Mouse (Mus musculus): ENCODE data around the gene Cst6. TPM values are rescaled to one million over a fixed set of nuclear protein-coding genes. Genes with fewer than 3 reads are reported as not detected.
"Not testable (repeated sequence)": the region's sequence is repeated elsewhere in the genome, so short reads cannot be mapped to it uniquely, and the experiment has no call there.

The Cst6 gene
- polyA plus RNA-seq (2015; fragmentation: Nextera tagmentation; extraction: Ambion mirVana) = 67.9 and 76.8 TPM in 2 replicates

GRCm38 (mm10) chr19:5349502-5349873 lies at the start of gene Cst6:
TSS of gene Cst6 (minus strand) at chr19:5349574.
- H3K4me2 ChIP-seq (replicated peaks) = peak within 1 kb of the TSS; percentile 65
- not testable (repeated sequence) for H3K27me3 ChIP-seq; H3K27ac ChIP-seq (replicated peaks); H3K4me1 ChIP-seq; H3K9ac ChIP-seq; H3K9me3 ChIP-seq (replicated peaks); H3K36me3 ChIP-seq; ATAC-seq (ENCODE audit: insufficient number of reproducible peaks, low FRiP score, low TSS enrichment, low read depth)
- WGBS = 54% methylated on average over 6 of the region's 6 CpGs
- H3K4me3 ChIP-seq (replicated peaks) = peak within 1 kb of the TSS; percentile 37

- H3K4me1 ChIP-seq = peaks cover 13% of the 10 kb centered on the region
- no peak overlapping the region for H3K9ac ChIP-seq
- H3K4me3 ChIP-seq (replicated peaks) = no peak overlapping the region
- no peak overlapping the region for H3K4me2 ChIP-seq (replicated peaks)
- H3K27ac ChIP-seq (replicated peaks) = no peak overlapping the region
- 65% methylated on average over 4 of the region's 4 CpGs for WGBS
- ATAC-seq (ENCODE audit: insufficient number of reproducible peaks, low FRiP score, low TSS enrichment, low read depth) = no peak
- no peaks in the 10 kb centered on the region for H3K27me3 ChIP-seq
- no peaks in the 10 kb centered on the region for H3K36me3 ChIP-seq
- no peaks in the 10 kb centered on the region for H3K9me3 ChIP-seq (replicated peaks)
Observed at GRCm38 (mm10) chr19:5395371-5395770, 46.0 kb upstream of the Cst6 start.

- Histone ChIP-seq H3K27me3 (no peaks in the 10 kb centered on the region), H3K4me1 (peaks cover 25% of the 10 kb centered on the region), H3K27ac (replicated peaks) (no peak overlapping the region), H3K9ac (no peak overlapping the region), H3K9me3 (replicated peaks) (no peaks in the 10 kb centered on the region), H3K36me3 (no peaks in the 10 kb centered on the region), H3K4me3 (replicated peaks) (no peak overlapping the region), H3K4me2 (replicated peaks) (no peak overlapping the region)
- no peak for ATAC-seq (ENCODE audit: insufficient number of reproducible peaks, low FRiP score, low TSS enrichment, low read depth)
- WGBS = 43% methylated on average over 10 of the region's 10 CpGs
Observed at GRCm38 (mm10) chr19:5394168-5394567, 44.8 kb upstream of the Cst6 start.

- Histone ChIP-seq H3K4me2 (replicated peaks) (no peak overlapping the region), H3K27ac (replicated peaks) (no peak overlapping the region), H3K9me3 (replicated peaks) (no peaks in the 10 kb centered on the region), H3K36me3 (no peaks in the 10 kb centered on the region), H3K9ac (no peak overlapping the region), H3K27me3 (no peaks in the 10 kb centered on the region), H3K4me1 (peaks cover 28% of the 10 kb centered on the region), H3K4me3 (replicated peaks) (no peak overlapping the region)
- 43% methylated on average over 4 of the region's 4 CpGs for WGBS
- no peak for ATAC-seq (ENCODE audit: insufficient number of reproducible peaks, low FRiP score, low TSS enrichment, low read depth)
Observed at GRCm38 (mm10) chr19:5392892-5393291, 43.5 kb upstream of the Cst6 start.

- Histone ChIP-seq H3K4me3 (replicated peaks) (peak overlapping the region; percentile 100), H3K36me3 (peaks cover 5% of the 10 kb centered on the region), H3K27me3 (no peaks in the 10 kb centered on the region), H3K9me3 (replicated peaks) (no peaks in the 10 kb centered on the region), H3K4me1 (peaks cover 43% of the 10 kb centered on the region), H3K9ac (no peak overlapping the region), H3K4me2 (replicated peaks) (peak overlapping the region; percentile 86), H3K27ac (replicated peaks) (no peak overlapping the region)
- WGBS = 74% methylated on average over 8 of the region's 8 CpGs
- no peak for ATAC-seq (ENCODE audit: insufficient number of reproducible peaks, low FRiP score, low TSS enrichment, low read depth)
Observed at GRCm38 (mm10) chr19:5390416-5390815, 41.0 kb upstream of the Cst6 start.

- Histone ChIP-seq H3K36me3 (peaks cover 11% of the 10 kb centered on the region), H3K9me3 (replicated peaks) (no peaks in the 10 kb centered on the region), H3K27me3 (no peaks in the 10 kb centered on the region), H3K4me1 (peaks cover 43% of the 10 kb centered on the region), H3K9ac (peak overlapping the region; percentile 68; the same call in 1 of the 2 replicates), H3K27ac (replicated peaks) (peak overlapping the region; percentile 90), H3K4me2 (replicated peaks) (peak overlapping the region; percentile 86), H3K4me3 (replicated peaks) (peak overlapping the region; percentile 100)
- ATAC-seq (ENCODE audit: insufficient number of reproducible peaks, low FRiP score, low TSS enrichment, low read depth) = no peak
- 36% methylated on average over 12 of the region's 12 CpGs for WGBS
Observed at GRCm38 (mm10) chr19:5389647-5390046, 40.3 kb upstream of the Cst6 start.

- Histone ChIP-seq H3K4me1 (peaks cover 43% of the 10 kb centered on the region), H3K4me2 (replicated peaks) (peak within 1 kb of the TSS; percentile 86), H3K4me3 (replicated peaks) (peak within 1 kb of the TSS; percentile 100), H3K27me3 (no peaks in the 10 kb centered on the region), H3K9ac (peak within 1 kb of the TSS; percentile 96), H3K36me3 (peaks cover 20% of the 10 kb centered on the region), H3K9me3 (replicated peaks) (no peaks in the 10 kb centered on the region), H3K27ac (replicated peaks) (peak within 1 kb of the TSS; percentile 90)
- 1% methylated on average over 43 of the region's 43 CpGs for WGBS
- peak; percentile 94 for ATAC-seq (ENCODE audit: insufficient number of reproducible peaks, low FRiP score, low TSS enrichment, low read depth)
Observed at GRCm38 (mm10) chr19:5388588-5389242, 39.3 kb upstream of the Cst6 start, which contains the start of gene Sart1. TSS of gene Sart1 (minus strand) at chr19:5388703.

- peak overlapping the region; percentile 96 for H3K9ac ChIP-seq
- no peaks in the 10 kb centered on the region for H3K9me3 ChIP-seq (replicated peaks)
- H3K4me3 ChIP-seq (replicated peaks) = peak overlapping the region; percentile 100
- H3K27me3 ChIP-seq = no peaks in the 10 kb centered on the region
- no peak; the same call in 1 of the 2 replicates for ATAC-seq (ENCODE audit: insufficient number of reproducible peaks, low FRiP score, low TSS enrichment, low read depth)
- H3K27ac ChIP-seq (replicated peaks) = peak overlapping the region; percentile 90
- H3K4me1 ChIP-seq = peaks cover 43% of the 10 kb centered on the region
- 0% methylated on average over 40 of the region's 43 CpGs for WGBS
- H3K4me2 ChIP-seq (replicated peaks) = peak overlapping the region; percentile 86
- H3K36me3 ChIP-seq = peaks cover 27% of the 10 kb centered on the region
Observed at GRCm38 (mm10) chr19:5388011-5388441, 38.7 kb upstream of the Cst6 start.

GRCm38 (mm10) chr19:5384715-5385114 lies 35.3 kb upstream of the Cst6 start:
- Histone ChIP-seq H3K4me3 (replicated peaks) (no peak overlapping the region), H3K36me3 (peaks cover 60% of the 10 kb centered on the region), H3K9ac (no peak overlapping the region), H3K4me2 (replicated peaks) (no peak overlapping the region), H3K27ac (replicated peaks) (no peak overlapping the region), H3K4me1 (peaks cover 23% of the 10 kb centered on the region), H3K27me3 (no peaks in the 10 kb centered on the region), H3K9me3 (replicated peaks) (no peaks in the 10 kb centered on the region)
- no peak for ATAC-seq (ENCODE audit: insufficient number of reproducible peaks, low FRiP score, low TSS enrichment, low read depth)
- 85% methylated on average over 8 of the region's 8 CpGs for WGBS

GRCm38 (mm10) chr19:5383326-5383725 lies 34.0 kb upstream of the Cst6 start:
- H3K27me3 ChIP-seq = no peaks in the 10 kb centered on the region
- no peaks in the 10 kb centered on the region for H3K9me3 ChIP-seq (replicated peaks)
- peaks cover 16% of the 10 kb centered on the region for H3K4me1 ChIP-seq
- H3K36me3 ChIP-seq = peaks cover 74% of the 10 kb centered on the region
- ATAC-seq (ENCODE audit: insufficient number of reproducible peaks, low FRiP score, low TSS enrichment, low read depth) = no peak
- no peak overlapping the region for H3K4me2 ChIP-seq (replicated peaks)
- no peak overlapping the region for H3K27ac ChIP-seq (replicated peaks)
- 94% methylated on average over 12 of the region's 12 CpGs for WGBS
- no peak overlapping the region for H3K9ac ChIP-seq
- H3K4me3 ChIP-seq (replicated peaks) = no peak overlapping the region

- WGBS = 86% methylated on average over 1 of the region's 1 CpGs
Observed at GRCm38 (mm10) chr19:5377446-5377845, 28.1 kb upstream of the Cst6 start.

GRCm38 (mm10) chr19:5374748-5375147 lies 25.4 kb upstream of the Cst6 start:
- Histone ChIP-seq H3K27ac (replicated peaks) (no peak overlapping the region), H3K9ac (no peak overlapping the region), H3K36me3 (peaks cover 63% of the 10 kb centered on the region), H3K4me1 (no peaks in the 10 kb centered on the region), H3K9me3 (replicated peaks) (no peaks in the 10 kb centered on the region), H3K4me3 (replicated peaks) (no peak overlapping the region), H3K27me3 (no peaks in the 10 kb centered on the region), H3K4me2 (replicated peaks) (no peak overlapping the region)
- no peak for ATAC-seq (ENCODE audit: insufficient number of reproducible peaks, low FRiP score, low TSS enrichment, low read depth)
- WGBS = 79% methylated on average over 4 of the region's 4 CpGs

More at GRCm38 (mm10) chr19:5377446-5377845, 28.1 kb upstream of the Cst6 start:
- no peak overlapping the region for H3K4me2 ChIP-seq (replicated peaks)
- no peak overlapping the region for H3K4me3 ChIP-seq (replicated peaks)
- H3K27me3 ChIP-seq = no peaks in the 10 kb centered on the region
- peaks cover 66% of the 10 kb centered on the region for H3K36me3 ChIP-seq
- H3K9me3 ChIP-seq (replicated peaks) = no peaks in the 10 kb centered on the region
- H3K9ac ChIP-seq = no peak overlapping the region
- H3K4me1 ChIP-seq = no peaks in the 10 kb centered on the region
- H3K27ac ChIP-seq (replicated peaks) = no peak overlapping the region
- ATAC-seq (ENCODE audit: insufficient number of reproducible peaks, low FRiP score, low TSS enrichment, low read depth) = no peak
